Mouse (Mus musculus) CH12.LX (cell line): ENCODE results near the gene Dusp9. TPM values are rescaled to one million over a fixed set of nuclear protein-coding genes. Genes with fewer than 3 reads are reported as not detected.

Experiments used
- DNase-seq: peaks from one replicate; pipeline ENCODE4 v3.0.0-alpha.2; 2013; ENCODE audit errors: extremely low read depth
- H3K27ac ChIP-seq: 2 replicates; pipeline ENCODE4 v1.5.1; 2012; ENCODE audit warnings: low read depth, mild to moderate bottlenecking, control low read depth, moderate library complexity; ENCODE audit not compliant: insufficient read depth
- H3K27me3 ChIP-seq: replicated peaks from 2 replicates; pipeline ENCODE3; 2012; ENCODE audit warnings: inconsistent platforms
- H3K36me3 ChIP-seq, 2 experiments: replicated peaks in 1 of 2; 2 replicates each; pipeline versions ENCODE3 to v1.6.1; 2012; ENCODE audit warnings: inconsistent platforms in 1 of 2, low read length in 1 of 2, mild to moderate bottlenecking in 1 of 2, mixed read lengths in 1 of 2, moderate library complexity in 1 of 2; ENCODE audit not compliant: control insufficient read depth in 1 of 2, insufficient read depth in 1 of 2
- H3K4me1 ChIP-seq, 2 experiments: 2 replicates each; pipeline ENCODE4 v1.6.1; 2012; ENCODE audit warnings: inconsistent platforms in 1 of 2, moderate library complexity in 1 of 2; ENCODE audit not compliant: insufficient read depth in 2 of 2, control insufficient read depth in 1 of 2
- H3K4me2 ChIP-seq: 2 replicates; pipeline ENCODE4 v1.6.1; 2012; ENCODE audit warnings: low read depth, mild to moderate bottlenecking, control low read depth; ENCODE audit not compliant: poor library complexity, insufficient read depth, severe bottlenecking
- H3K4me3 ChIP-seq, 3 experiments: fragments of 150-350 bp in 1 of 3; sonication (generic) in 1 of 3; replicated peaks in 1 of 3; 2 replicates each; pipeline versions ENCODE3 to v1.5.1; 2011 to 2012; ENCODE audit warnings: low read depth in 2 of 3, low read length in 2 of 3, mild to moderate bottlenecking in 2 of 3, moderate library complexity in 2 of 3, control low read depth in 1 of 3, improper control_type of control experiment in 1 of 3, inconsistent platforms in 1 of 3, mixed read lengths in 1 of 3; ENCODE audit not compliant: poor library complexity in 1 of 3
- H3K79me2 ChIP-seq: replicated peaks from 2 replicates; pipeline ENCODE4 v1.6.1; 2012; ENCODE audit warnings: mild to moderate bottlenecking, moderate library complexity; ENCODE audit not compliant: control insufficient read depth, poor library complexity, insufficient read depth, severe bottlenecking; ENCODE audit errors: extremely low read depth
- H3K9ac ChIP-seq: 2 replicates; pipeline ENCODE4 v1.6.1; 2012; ENCODE audit warnings: low read depth, mild to moderate bottlenecking, control low read depth, moderate library complexity; ENCODE audit not compliant: insufficient read depth
- H3K9me3 ChIP-seq: replicated peaks from 2 replicates; pipeline ENCODE3; 2012; ENCODE audit warnings: low read length, inconsistent platforms, mixed read lengths
- BHLHE40 ChIP-seq: IDR thresholded peaks from 2 replicates; pipeline ENCODE4 v1.6.1; 2011; ENCODE audit warnings: mild to moderate bottlenecking, low read depth, low read length, improper control_type of control experiment
- CHD1 ChIP-seq: IDR thresholded peaks from 2 replicates; pipeline ENCODE4 v1.6.1; 2012; ENCODE audit warnings: low read depth, low read length, improper control_type of control experiment, inconsistent platforms
- CTCF ChIP-seq, 2 experiments: IDR thresholded peaks in 1 of 2; conservative IDR thresholded peaks in 1 of 2; 2 replicates each; pipeline ENCODE4 v1.5.1; 2011 to 2012; ENCODE audit warnings: low read depth in 2 of 2, low read length in 2 of 2, improper control_type of control experiment in 1 of 2, inconsistent platforms in 1 of 2, mild to moderate bottlenecking in 1 of 2, moderate library complexity in 1 of 2
- ELF1 ChIP-seq: IDR thresholded peaks from 2 replicates; pipeline ENCODE4 v1.6.1; 2014; ENCODE audit warnings: low read depth, mild to moderate bottlenecking, inconsistent platforms, low read length, improper control_type of control experiment
- EP300 ChIP-seq: IDR thresholded peaks from 2 replicates; pipeline ENCODE4 v1.6.1; 2011; ENCODE audit warnings: low read length, improper control_type of control experiment
- ETS1 ChIP-seq: conservative IDR thresholded peaks from 2 replicates; pipeline ENCODE4 v1.6.1; 2012; ENCODE audit warnings: low read depth, mild to moderate bottlenecking, inconsistent platforms, low read length, improper control_type of control experiment, moderate library complexity
- GABPA ChIP-seq: IDR thresholded peaks from 2 replicates; pipeline ENCODE4 v1.6.1; 2012; ENCODE audit warnings: low read depth, low read length, improper control_type of control experiment, inconsistent platforms; ENCODE audit not compliant: insufficient replicate concordance
- HCFC1 ChIP-seq: IDR thresholded peaks from 2 replicates; pipeline ENCODE4 v1.6.1; 2012; ENCODE audit warnings: low read depth, mild to moderate bottlenecking, inconsistent platforms, low read length, improper control_type of control experiment
- IRF4 ChIP-seq: IDR thresholded peaks from 2 replicates; pipeline ENCODE4 v1.6.1; 2014; ENCODE audit warnings: low read depth, mild to moderate bottlenecking, inconsistent platforms, low read length, improper control_type of control experiment
- JUN ChIP-seq: IDR thresholded peaks from 2 replicates; pipeline ENCODE4 v1.6.1; 2011; ENCODE audit warnings: low read depth, mild to moderate bottlenecking, low read length, improper control_type of control experiment, moderate library complexity; ENCODE audit not compliant: insufficient read depth
- JUND ChIP-seq: conservative IDR thresholded peaks from 2 replicates; pipeline ENCODE4 v1.6.1; 2011; ENCODE audit warnings: low read depth, low read length, improper control_type of control experiment
- MAX ChIP-seq: IDR thresholded peaks from 2 replicates; pipeline ENCODE4 v1.6.1; 2011; ENCODE audit warnings: low read length, improper control_type of control experiment
- MEF2A ChIP-seq: IDR thresholded peaks from 2 replicates; pipeline ENCODE4 v1.6.1; 2014; ENCODE audit warnings: low read depth, mild to moderate bottlenecking, inconsistent platforms, low read length, improper control_type of control experiment, borderline replicate concordance
- MXI1 ChIP-seq: IDR thresholded peaks from 2 replicates; pipeline ENCODE4 v1.6.1; 2011; ENCODE audit warnings: mild to moderate bottlenecking, low read depth, low read length, improper control_type of control experiment
- MYC ChIP-seq: IDR thresholded peaks from 2 replicates; pipeline ENCODE4 v1.6.1; 2011; ENCODE audit warnings: low read depth, mild to moderate bottlenecking, improper control_type of control experiment, low read length
- NELFE ChIP-seq: IDR thresholded peaks from 2 replicates; pipeline ENCODE4 v1.6.1; 2011; ENCODE audit warnings: low read depth, low read length, improper control_type of control experiment
- PAX5 ChIP-seq: IDR thresholded peaks from 2 replicates; pipeline ENCODE4 v1.6.1; 2012; ENCODE audit warnings: low read length, inconsistent platforms, mixed read lengths
- POLR2A ChIP-seq: IDR thresholded peaks from 2 replicates; pipeline ENCODE4 v1.6.1; 2011; ENCODE audit warnings: low read depth, mild to moderate bottlenecking, improper control_type of control experiment, low read length
- RAD21 ChIP-seq: IDR thresholded peaks from 2 replicates; pipeline ENCODE4 v1.6.1; 2011; ENCODE audit warnings: low read depth, mild to moderate bottlenecking, low read length, improper control_type of control experiment, moderate library complexity
- RCOR1 ChIP-seq: conservative IDR thresholded peaks from 2 replicates; pipeline ENCODE4 v1.6.1; 2012; ENCODE audit warnings: low read depth, mild to moderate bottlenecking, inconsistent platforms, low read length, improper control_type of control experiment
- SIN3A ChIP-seq: IDR thresholded peaks from 2 replicates; pipeline ENCODE4 v1.6.1; 2012; ENCODE audit warnings: low read length, improper control_type of control experiment, inconsistent platforms
- SMC3 ChIP-seq: IDR thresholded peaks from 2 replicates; pipeline ENCODE4 v1.6.1; 2011; ENCODE audit warnings: low read depth, low read length, improper control_type of control experiment
- TBP ChIP-seq: conservative IDR thresholded peaks from 2 replicates; pipeline ENCODE4 v1.6.1; 2011; ENCODE audit warnings: low read depth, low read length, improper control_type of control experiment
- TCF12 ChIP-seq: IDR thresholded peaks from 2 replicates; pipeline ENCODE4 v1.6.1; 2014; ENCODE audit warnings: low read depth, mild to moderate bottlenecking, inconsistent platforms, low read length, improper control_type of control experiment
- UBTF ChIP-seq: IDR thresholded peaks from 2 replicates; pipeline ENCODE4 v1.6.1; 2012; ENCODE audit warnings: low read depth, mild to moderate bottlenecking, inconsistent platforms, low read length, improper control_type of control experiment, moderate library complexity
- USF1 ChIP-seq: IDR thresholded peaks from 2 replicates; pipeline ENCODE4 v1.6.1; 2014; ENCODE audit warnings: low read depth, mild to moderate bottlenecking, inconsistent platforms, low read length, improper control_type of control experiment
- USF2 ChIP-seq: conservative IDR thresholded peaks from 2 replicates; pipeline ENCODE4 v1.6.1; 2011; ENCODE audit warnings: low read depth, low read length, improper control_type of control experiment
- ZC3H11A ChIP-seq: IDR thresholded peaks from 2 replicates; pipeline ENCODE4 v1.6.1; 2012; ENCODE audit warnings: low read depth, mild to moderate bottlenecking, inconsistent platforms, low read length, improper control_type of control experiment
- ZKSCAN1 ChIP-seq: IDR thresholded peaks from 2 replicates; pipeline ENCODE4 v1.6.1; 2012; ENCODE audit warnings: low read depth, inconsistent platforms, low read length, improper control_type of control experiment, borderline replicate concordance
- ZMIZ1 ChIP-seq: IDR thresholded peaks from 2 replicates; pipeline ENCODE4 v1.6.1; 2012; ENCODE audit warnings: low read depth, mild to moderate bottlenecking, inconsistent platforms, low read length, improper control_type of control experiment
- ZNF384 ChIP-seq: IDR thresholded peaks from 2 replicates; pipeline ENCODE4 v1.6.1; 2012; ENCODE audit warnings: low read depth, low read length, improper control_type of control experiment, inconsistent platforms
- dilution Hi-C: fragments of 300-500 bp; cut with MboI; formaldehyde crosslinking; loops from 2 replicates; pipeline ENCODE4 v1.14.3; 2020; ENCODE audit warnings: low sequenced_read_pairs; ENCODE audit not compliant: extremely low pct_unique_long_range_greater_than_20kb, extremely low pct_ligation_motif_present
- in situ Hi-C: fragments of 300-500 bp; cut with MboI; formaldehyde crosslinking; loops from 3 replicates; pipeline ENCODE4 v1.14.3; 2019; ENCODE audit warnings: low sequenced_read_pairs, low pct_ligation_motif_present, low pct_unique_long_range_greater_than_20kb, mixed read lengths
- polyA plus RNA-seq: library from polyadenylated mRNA; unstranded; fragments of >175 nt; gene quantifications from 2 replicates; pipeline ENCODE4 v1.2.1, GENCODE M21; 2012; ENCODE audit warnings: low read depth; ENCODE audit not compliant: insufficient read length
- total RNA-seq, 2 experiments: library from RNA; depleted of rRNA; stranded (reverse); fragments of 300-350 nt in 1 of 2; fragments of >200 nt in 1 of 2; gene quantifications; 2 replicates each; pipeline ENCODE4 v1.2.3; 2012 to 2014

Dusp9 gene
- 0.17 and 0.29 TPM in 2 replicates for total RNA-seq (2012; rRNA removed)
- total RNA-seq (2014; rRNA removed): 0.09 and 0.19 TPM in 2 replicates
- polyA plus RNA-seq: 0.23 and 0.47 TPM in 2 replicates

GRCm38 (mm10) chrX:73639255-73639675, at the start of gene Dusp9:
TSS of gene Dusp9 (plus strand) at chrX:73639419.
- DNase-seq: no peak
- Histone ChIP-seq H3K27me3 (no peaks in the 10 kb centered on the region), H3K36me3 (no peaks in the 10 kb centered on the region), H3K27ac (no peak within 1 kb of the TSS), H3K9ac (no peak within 1 kb of the TSS), H3K4me3 (no peak within 1 kb of the TSS), H3K4me2 (no peak within 1 kb of the TSS), H3K4me1 (peaks cover 5 to 9% of the 10 kb centered on the region in 2 experiments; a peak in 3 of 4 replicates), H3K9me3 (no peaks in the 10 kb centered on the region), H3K79me2 (no peaks in the 10 kb centered on the region)
- TF ChIP-seq USF2 (no peak), MAX (no peak), ZC3H11A (no peak), HCFC1 (no peak), MEF2A (no peak), USF1 (no peak), EP300 (no peak), CHD1 (no peak), RAD21 (no peak), ZMIZ1 (no peak), IRF4 (no peak), TBP (no peak), ELF1 (no peak), ZNF384 (no peak), PAX5 (no peak), JUND (no peak), GABPA (no peak), RCOR1 (no peak), NELFE (no peak), CTCF (conservative IDR thresholded peaks at IDR 0.05 in 1 of 2, IDR thresholded peaks at IDR 0.05 in 1 of 2; ENCODE audit: low read depth in 2 of 2, low read length in 2 of 2) (no peak)
- dilution Hi-C loops (no loop called here), in situ Hi-C loops (no loop called here)

GRCm38 (mm10) chrX:73593212-73593611, 46.0 kb upstream of the Dusp9 start:
- Histone ChIP-seq H3K27ac (no peak overlapping the region), H3K36me3 (no peaks in the 10 kb centered on the region), H3K4me2 (no peak overlapping the region), H3K9ac (no peak overlapping the region), H3K79me2 (no peaks in the 10 kb centered on the region), H3K4me3 (no peak overlapping the region), H3K4me1 (peaks cover 0 to 20% of the 10 kb centered on the region in 2 experiments; a peak in 2 of 4 replicates), H3K27me3 (no peaks in the 10 kb centered on the region), H3K9me3 (no peaks in the 10 kb centered on the region)
- peak; percentile 75 for DNase-seq
- in situ Hi-C loops (no loop called here), dilution Hi-C loops (no loop called here)
- TF ChIP-seq ZKSCAN1 (no peak), JUND (no peak), HCFC1 (no peak), MYC (peak; percentile 59; the same call in 1 of the 2 replicates), MEF2A (no peak), SMC3 (peak; percentile 58), ETS1 (peak; percentile 47), IRF4 (peak; percentile 29; the same call in 1 of the 2 replicates), BHLHE40 (peak; percentile 97), CHD1 (no peak), ZNF384 (no peak), NELFE (no peak), TCF12 (no peak; the same call in 1 of the 2 replicates), USF1 (no peak), UBTF (no peak), JUN (no peak), RCOR1 (no peak), PAX5 (no peak), GABPA (no peak), SIN3A (no peak), MXI1 (no peak), USF2 (no peak), ZC3H11A (no peak), POLR2A (no peak), TBP (no peak), EP300 (no peak)
